Mouse (Mus musculus) cerebellum, adult 2 months (tissue): ENCODE results near the gene Erf. TPM values are rescaled to one million over a fixed set of nuclear protein-coding genes. Genes with fewer than 3 reads are reported as not detected.

Source experiments
- DNase-seq, 2 experiments: peaks; one replicate each; pipeline ENCODE4 v3.0.0; 2021
- H3K27ac ChIP-seq: fragments of 200-500 bp; 2 replicates; pipeline ENCODE4 v1.5.1; 2012; ENCODE audit warnings: low read length, control low read depth, inconsistent platforms; ENCODE audit not compliant: insufficient read depth
- H3K27me3 ChIP-seq: fragments of 200-500 bp; 2 replicates; pipeline ENCODE4 v1.6.1; 2012; ENCODE audit warnings: inconsistent platforms, mild to moderate bottlenecking, low read length, moderate library complexity; ENCODE audit not compliant: control insufficient read depth, insufficient read depth
- H3K4me1 ChIP-seq: fragments of 200-500 bp; 2 replicates; pipeline ENCODE4 v1.6.1; 2011; ENCODE audit warnings: low read length; ENCODE audit not compliant: control insufficient read depth, insufficient read depth
- H3K4me3 ChIP-seq: fragments of 200-500 bp; replicated peaks from 2 replicates; pipeline ENCODE3; 2011; ENCODE audit warnings: mild to moderate bottlenecking, low read depth, low read length, control low read depth; ENCODE audit not compliant: insufficient read depth
- CTCF ChIP-seq: fragments of 200-500 bp; IDR thresholded peaks from 2 replicates; pipeline ENCODE4 v1.5.1; 2011; ENCODE audit warnings: low read depth, mild to moderate bottlenecking, control low read depth, low read length, moderate library complexity, borderline replicate concordance; ENCODE audit not compliant: insufficient read depth
- POLR2A ChIP-seq: fragments of 200-500 bp; IDR thresholded peaks from 2 replicates; pipeline ENCODE4 v1.6.1; 2011; ENCODE audit warnings: low read length, control low read depth, borderline replicate concordance; ENCODE audit not compliant: insufficient read depth
- WGBS: fragments of 180-500 bp; shearing (Covaris S2); methylation state at CpG from one replicate; pipeline ENCODE4 v1.1.7; 2018; 5-methylcytosine and 5-hydroxymethylcytosine counted together
- polyA plus RNA-seq: library from polyadenylated mRNA; depleted of rRNA; stranded (reverse); fragments of >200 nt; gene quantifications from 2 replicates; pipeline ENCODE4 v1.2.3, GENCODE M21; 2012

The Erf gene
- polyA plus RNA-seq, 1 experiment: 14.3 TPM

- WGBS: 80% methylated on average over 38 of the region's 38 CpGs
- Histone ChIP-seq H3K4me1 (peaks cover 30% of the 10 kb centered on the region), H3K27ac (no peak overlapping the region), H3K4me3 (no peak overlapping the region), H3K27me3 (no peaks in the 10 kb centered on the region)
- DNase-seq: peak in 1 of 2 experiments; percentile 29
- TF ChIP-seq POLR2A (no peak), CTCF (no peak)
Measured at GRCm38 (mm10) chr7:25272445-25273258, 22.1 kb upstream of the Erf start.

- Histone ChIP-seq H3K4me1 (peaks cover 29% of the 10 kb centered on the region), H3K27me3 (no peaks in the 10 kb centered on the region), H3K27ac (no peak overlapping the region), H3K4me3 (no peak overlapping the region)
- 83% methylated on average over 30 of the region's 30 CpGs for WGBS
- DNase-seq: peak in 1 of 2 experiments; percentile 30
- TF ChIP-seq CTCF: no peak
- no peak for TF ChIP-seq POLR2A
Measured at GRCm38 (mm10) chr7:25271651-25272444, 21.3 kb upstream of the Erf start.

- H3K27ac ChIP-seq: no peak overlapping the region
- no peak overlapping the region for H3K4me3 ChIP-seq
- peak in 1 of 2 experiments; percentile 33 for DNase-seq
- peaks cover 27% of the 10 kb centered on the region for H3K4me1 ChIP-seq
- WGBS: 82% methylated on average over 35 of the region's 35 CpGs
- no peaks in the 10 kb centered on the region for H3K27me3 ChIP-seq
- TF ChIP-seq POLR2A: no peak
- no peak for TF ChIP-seq CTCF
Measured at GRCm38 (mm10) chr7:25270652-25271633, 20.4 kb upstream of the Erf start.

GRCm38 (mm10) chr7:25269545-25270271 lies 19.1 kb upstream of the Erf start:
- H3K4me1 ChIP-seq: peaks cover 21% of the 10 kb centered on the region
- 44% methylated on average over 8 of the region's 8 CpGs for WGBS
- DNase-seq: peak in 1 of 2 experiments; percentile 30
- no peaks in the 10 kb centered on the region for H3K27me3 ChIP-seq
- peak overlapping the region; percentile 96 for H3K4me3 ChIP-seq
- TF ChIP-seq POLR2A (no peak), CTCF (no peak)
- H3K27ac ChIP-seq: no peak overlapping the region

GRCm38 (mm10) chr7:25269029-25269428 lies 18.5 kb upstream of the Erf start:
- H3K27ac ChIP-seq: peak overlapping the region; percentile 31; the same call in 1 of the 2 replicates
- no peak for TF ChIP-seq CTCF
- TF ChIP-seq POLR2A: no peak
- H3K27me3 ChIP-seq: no peaks in the 10 kb centered on the region
- peaks cover 19% of the 10 kb centered on the region for H3K4me1 ChIP-seq
- WGBS: 18% methylated on average over 4 of the region's 4 CpGs
- H3K4me3 ChIP-seq: peak overlapping the region; percentile 96
- peak in 1 of 2 experiments; percentile 40 for DNase-seq

GRCm38 (mm10) chr7:25268588-25268987 lies 18.0 kb upstream of the Erf start:
- Histone ChIP-seq H3K27me3 (no peaks in the 10 kb centered on the region), H3K4me1 (peaks cover 19% of the 10 kb centered on the region), H3K4me3 (peak overlapping the region; percentile 96), H3K27ac (peak overlapping the region; percentile 68)
- TF ChIP-seq CTCF (no peak), POLR2A (no peak)
- DNase-seq: peak in 1 of 2 experiments; percentile 35
- WGBS: under 1% methylated on average over 7 of the region's 7 CpGs
